Mouse (Mus musculus): ENCODE data around the gene Rbms1.

Gene Rbms1

DNA sequence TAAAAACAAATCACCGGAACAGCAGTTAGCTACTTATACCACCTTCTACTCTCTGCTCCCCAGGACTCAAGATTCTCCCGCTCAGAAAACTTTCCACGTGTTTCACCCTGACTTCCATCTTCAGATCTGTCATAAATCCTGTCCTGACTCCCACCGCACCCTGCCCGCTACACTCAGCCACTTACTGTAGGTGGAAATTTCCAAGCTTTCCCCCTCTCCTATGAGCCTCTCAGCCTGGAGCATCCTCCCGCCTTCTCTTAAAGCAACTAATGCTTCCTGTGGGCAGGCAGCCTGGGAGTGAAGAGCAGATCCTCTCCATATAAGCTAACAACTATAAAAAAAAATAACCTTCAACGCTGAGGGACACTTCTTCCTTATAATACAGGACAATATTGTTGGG, 44.6 kb downstream of the Rbms1 start:
- DNase-seq (ENCODE audit: low spot score), result no peak

DNA sequence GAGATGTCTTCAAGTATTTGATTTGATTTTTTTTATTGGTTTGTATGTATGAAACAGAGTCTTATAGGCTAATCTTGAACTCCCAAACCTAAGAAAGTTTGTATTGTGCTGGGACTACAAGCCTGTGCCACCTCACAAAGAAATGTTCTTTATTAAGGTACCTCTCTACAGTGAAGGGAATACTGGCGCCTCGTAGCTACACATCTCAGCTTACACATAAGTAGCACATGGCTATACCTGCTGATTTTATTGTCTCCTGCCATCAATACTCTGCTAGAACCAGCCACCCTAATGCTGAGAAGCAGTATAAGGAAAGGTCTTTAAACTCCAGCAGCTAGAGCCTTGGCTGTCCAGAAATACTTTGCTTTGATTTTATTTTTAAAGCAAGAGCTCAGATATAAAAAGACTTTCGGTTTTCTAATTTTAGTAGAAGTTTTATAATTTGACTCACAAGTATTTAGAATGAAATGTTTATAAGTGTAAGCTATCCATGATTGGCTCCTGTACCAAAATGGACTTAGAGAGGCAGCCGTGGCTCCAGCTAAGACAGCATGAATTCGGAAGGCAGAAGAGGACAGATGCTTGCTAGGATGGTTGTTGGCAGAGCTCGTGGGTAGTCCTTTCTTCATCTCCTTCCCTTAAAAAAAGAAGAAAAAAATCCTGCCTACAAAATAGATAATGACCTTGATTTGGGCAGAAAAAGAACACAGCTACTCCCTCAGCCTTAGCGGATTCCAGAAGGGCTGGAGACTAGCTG, 48.3 kb downstream of the Rbms1 start:
- no peak for DNase-seq (ENCODE audit: low spot score)

DNA sequence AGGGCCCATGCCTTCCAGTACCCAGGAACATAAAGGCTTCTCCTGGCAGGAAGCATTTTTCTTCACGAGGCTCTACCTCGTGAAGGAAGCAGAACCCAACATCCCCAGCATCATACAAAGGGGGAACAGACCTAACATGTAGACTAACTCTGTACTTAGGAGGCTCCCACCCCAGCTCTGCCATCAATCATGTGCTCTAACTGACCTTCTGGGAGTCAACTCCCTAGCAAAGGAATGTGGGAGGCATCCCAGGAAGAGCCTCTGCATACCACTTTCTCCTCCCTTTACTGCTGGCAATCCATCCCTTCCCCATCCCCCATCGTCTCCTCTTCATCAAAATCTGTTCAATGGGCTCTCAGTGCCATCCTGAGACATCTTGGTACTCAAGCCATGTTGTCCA, 49.7 kb downstream of the Rbms1 start:
- DNase-seq (ENCODE audit: low spot score), result no peak

DNA sequence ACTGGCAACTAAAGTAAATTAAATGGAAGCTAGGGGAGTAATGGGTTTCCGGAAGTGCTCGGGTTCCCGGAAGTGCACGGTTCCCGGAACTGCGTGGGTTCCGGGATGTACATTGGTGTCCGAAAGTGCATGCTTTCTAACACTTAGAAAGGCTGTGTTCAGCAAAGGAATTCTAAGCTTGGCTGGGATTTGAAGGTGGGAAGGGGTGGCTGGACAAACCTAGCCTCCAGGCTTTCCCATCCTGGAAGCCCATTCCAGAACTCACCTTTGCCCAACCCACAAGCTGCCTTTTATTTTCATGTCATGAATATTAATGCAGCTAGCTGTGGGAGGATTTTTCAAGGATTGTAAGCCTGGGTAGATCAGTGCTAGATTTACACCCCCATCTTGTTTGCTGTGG, 51.3 kb downstream of the Rbms1 start:
- no peak for DNase-seq (ENCODE audit: low spot score)

DNA sequence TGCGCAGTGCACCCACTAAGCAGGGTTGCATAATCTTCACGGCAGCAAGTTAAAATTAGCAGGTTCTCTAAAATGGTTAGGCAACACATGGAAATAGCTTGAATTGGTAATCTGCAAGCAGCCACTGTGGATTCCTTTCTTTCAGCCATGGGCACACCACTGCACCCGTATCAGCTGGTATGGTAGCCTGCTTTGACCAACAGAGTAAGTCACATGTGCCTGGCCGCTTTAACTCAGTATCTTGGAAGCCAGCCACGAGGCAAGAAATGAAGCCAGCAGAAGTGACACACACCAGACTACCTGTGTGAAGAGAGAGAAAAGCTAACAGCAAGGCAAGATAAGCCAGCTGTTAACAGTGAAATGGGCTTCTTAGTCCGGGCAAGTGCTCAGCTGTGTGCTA, 52.2 kb downstream of the Rbms1 start:
- peak; percentile 75 for DNase-seq (ENCODE audit: low spot score)

DNA sequence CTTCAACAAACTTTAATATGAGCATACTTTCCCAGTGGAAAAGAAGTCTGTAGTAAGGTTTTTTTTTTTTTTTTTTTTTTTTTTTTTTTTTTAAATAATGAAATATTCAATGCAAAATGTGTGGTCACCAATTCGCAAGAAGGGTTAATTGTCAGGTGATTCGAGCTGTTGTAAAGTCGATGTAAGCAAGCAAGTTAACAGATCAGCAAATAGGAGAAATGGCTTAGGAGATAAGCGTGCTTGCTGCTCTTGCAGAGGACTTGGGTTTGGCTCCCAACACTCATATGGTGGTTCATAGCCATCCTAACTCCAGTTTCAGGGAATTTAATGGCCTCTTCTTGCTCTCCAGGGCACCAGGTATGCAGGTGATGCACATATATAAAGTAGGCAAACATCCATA, 54.4 kb downstream of the Rbms1 start:
- no peak for DNase-seq (ENCODE audit: low spot score)

DNA sequence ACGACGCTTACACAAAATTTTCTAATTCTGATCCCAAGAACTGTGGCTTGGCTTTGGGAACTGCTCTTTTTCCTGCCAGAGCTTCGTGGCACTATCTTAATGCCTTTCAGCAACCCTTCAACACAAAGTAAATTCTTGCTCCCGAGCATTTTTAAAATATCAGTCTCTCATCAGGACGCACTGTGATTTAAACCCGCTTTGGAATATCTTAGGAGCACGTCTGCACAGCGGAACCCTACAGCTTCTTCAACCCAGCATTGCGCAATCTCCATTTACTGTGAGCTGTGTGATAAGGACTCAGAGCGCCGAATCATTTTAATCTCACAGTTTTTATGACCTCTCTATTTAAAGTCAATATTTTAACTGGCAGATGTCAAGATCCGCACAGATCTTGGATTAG, 54.9 kb downstream of the Rbms1 start:
- DNase-seq (ENCODE audit: low spot score), result no peak

DNA sequence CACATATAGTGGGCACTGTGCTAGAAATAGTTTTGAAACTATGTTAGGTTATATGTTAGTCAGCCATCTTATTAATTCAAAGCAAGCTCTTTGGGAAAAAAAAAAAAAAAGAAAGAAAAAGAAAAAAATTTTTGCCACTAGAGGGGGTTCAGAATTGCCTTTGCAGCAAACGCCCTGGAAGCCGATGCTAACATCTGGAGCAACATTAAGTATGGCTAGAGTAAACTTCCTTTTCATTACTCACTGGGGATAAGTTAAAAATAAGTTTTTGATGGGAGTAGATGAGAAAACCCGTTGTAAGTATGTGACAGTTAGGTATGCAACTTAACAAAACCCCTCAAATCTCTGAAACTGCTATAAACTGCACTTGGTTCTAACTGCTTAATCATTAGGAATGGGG, 57.7 kb downstream of the Rbms1 start:
- peak; percentile 41 for DNase-seq (ENCODE audit: low spot score)

DNA sequence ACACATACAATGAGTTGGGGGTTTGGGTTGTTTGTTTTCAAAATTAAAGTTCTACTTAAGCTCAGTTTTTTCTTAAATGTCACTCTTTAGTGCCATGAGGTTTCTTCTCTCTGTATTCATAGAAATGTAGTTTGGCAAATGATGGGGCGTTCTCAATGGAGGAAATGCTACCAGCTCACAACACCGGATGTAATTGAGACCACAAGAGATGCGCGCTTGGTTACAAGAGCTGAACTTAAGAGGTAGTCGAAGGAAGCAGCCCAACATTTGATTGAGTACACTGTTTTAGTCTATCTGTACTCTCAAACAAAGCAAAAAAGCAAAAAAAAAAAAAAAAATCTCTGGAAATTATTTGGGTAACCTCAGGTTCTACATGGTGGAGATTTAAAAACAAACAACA, 58.9 kb downstream of the Rbms1 start:
- no peak for DNase-seq (ENCODE audit: low spot score)

DNA sequence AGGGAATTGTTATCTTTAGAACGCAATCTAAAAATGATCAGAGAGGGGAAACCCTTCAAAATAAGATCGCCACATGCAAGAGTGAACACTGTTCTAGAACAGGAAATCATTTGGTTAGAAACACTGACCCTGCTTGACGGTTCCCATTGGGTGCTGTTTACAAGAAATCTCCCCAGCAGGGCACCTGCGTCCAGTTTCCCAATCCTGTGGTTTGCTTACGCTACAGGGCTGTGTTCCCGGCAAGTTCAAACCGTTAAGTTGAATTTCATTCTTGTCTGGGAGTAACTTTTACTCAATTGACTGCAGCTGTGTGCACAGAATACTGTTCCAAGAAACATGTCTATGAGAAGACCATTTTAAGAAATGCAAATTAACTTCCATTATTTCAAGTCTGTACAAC, 59.5 kb downstream of the Rbms1 start:
- peak; percentile 54 for DNase-seq (ENCODE audit: low spot score)

DNA sequence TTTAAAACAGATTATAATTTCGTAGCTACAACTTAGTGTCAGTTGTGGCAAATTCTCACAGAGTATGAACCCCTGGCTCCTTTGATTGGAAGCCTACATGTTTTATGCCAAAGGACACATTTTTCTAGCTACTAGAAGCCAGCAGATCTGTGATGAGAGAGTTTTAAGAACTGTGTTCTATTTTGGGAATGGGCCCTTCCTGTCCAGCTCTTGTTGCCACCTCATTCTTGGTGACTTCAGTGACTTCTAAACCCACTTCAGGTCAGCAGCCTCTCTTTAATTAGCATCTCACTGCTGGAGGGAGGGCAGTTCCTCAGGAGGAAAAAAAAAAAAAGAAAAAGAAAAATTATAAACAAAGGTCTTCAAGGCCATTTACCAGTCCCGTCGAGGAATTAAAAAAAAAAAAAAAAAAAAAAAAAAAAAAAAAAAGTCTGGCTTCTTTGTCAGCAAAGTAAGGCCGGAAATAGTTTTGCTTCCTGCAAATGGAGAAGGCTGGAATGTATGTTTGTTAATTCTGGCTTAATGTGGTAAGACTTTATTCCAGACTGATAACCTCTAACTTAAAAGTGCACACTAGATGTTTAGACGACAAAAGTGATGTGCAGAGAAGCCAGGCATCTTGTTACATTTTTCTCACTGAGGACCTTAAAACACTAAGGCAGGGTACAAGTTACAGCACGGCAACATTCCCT, 60.4 kb downstream of the Rbms1 start:
- no peak for DNase-seq (ENCODE audit: low spot score)

DNA sequence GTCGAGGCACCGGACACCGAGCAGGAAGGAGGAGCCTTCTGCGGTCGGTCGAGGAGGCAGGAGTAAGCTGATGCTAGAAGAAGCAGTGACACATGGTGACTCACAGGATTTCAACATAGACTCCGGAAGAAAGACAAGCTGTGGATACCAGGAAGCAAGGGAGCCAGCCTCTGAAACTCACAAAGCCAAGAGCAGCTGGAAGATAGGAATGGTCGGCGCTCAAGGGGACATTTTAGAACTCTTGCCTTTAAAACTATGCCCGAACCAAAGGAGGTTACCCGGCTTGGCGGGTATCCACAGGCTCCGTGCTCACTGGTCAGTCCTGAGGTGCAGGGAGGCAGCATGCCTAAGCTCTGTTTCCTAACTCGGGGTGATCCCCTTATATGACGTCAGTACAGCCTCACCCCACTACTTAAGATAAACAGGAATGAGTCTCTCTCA, 61.5 kb downstream of the Rbms1 start:
- DNase-seq (ENCODE audit: low spot score), result peak; percentile 85

DNA sequence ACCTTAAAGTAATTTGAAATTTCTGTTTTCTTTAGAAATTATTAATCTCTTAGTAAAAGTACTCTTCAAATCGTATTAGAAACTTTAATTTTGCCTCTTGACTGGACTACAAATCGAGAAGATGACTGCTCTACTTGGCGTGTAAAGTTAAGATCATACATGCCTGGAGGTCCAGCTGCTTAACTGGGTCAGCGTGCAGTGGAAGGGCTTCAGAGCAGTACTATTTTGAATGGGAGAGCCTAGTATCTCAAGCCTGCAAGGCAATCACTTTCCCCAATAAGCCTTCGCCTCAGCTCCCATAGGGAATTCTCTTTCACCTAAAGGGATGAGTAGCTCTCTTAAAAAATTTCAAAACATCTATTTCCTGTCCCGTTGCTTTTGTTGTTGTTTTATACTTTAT, 62.0 kb downstream of the Rbms1 start:
- no peak for DNase-seq (ENCODE audit: low spot score)

DNA sequence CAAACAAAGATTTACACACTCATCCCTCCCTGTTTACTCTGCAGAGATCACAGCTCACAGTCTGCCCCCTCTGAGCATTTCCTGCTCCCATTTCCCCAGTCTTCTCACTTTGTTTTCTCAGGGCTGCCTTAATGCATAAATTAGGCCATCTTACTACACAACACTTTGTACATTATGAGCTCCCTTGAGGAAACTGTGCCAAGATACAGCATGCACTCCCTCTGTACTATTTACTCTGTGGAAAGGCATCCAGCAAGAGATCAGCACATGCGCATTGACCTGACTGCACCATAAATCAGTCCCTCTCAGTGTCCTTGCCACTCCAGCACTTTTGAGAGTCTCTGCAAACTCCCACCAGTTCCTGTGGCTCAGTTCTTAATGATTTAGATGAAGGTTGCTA, 70.0 kb downstream of the Rbms1 start:
- DNase-seq (ENCODE audit: low spot score), result peak; percentile 47

DNA sequence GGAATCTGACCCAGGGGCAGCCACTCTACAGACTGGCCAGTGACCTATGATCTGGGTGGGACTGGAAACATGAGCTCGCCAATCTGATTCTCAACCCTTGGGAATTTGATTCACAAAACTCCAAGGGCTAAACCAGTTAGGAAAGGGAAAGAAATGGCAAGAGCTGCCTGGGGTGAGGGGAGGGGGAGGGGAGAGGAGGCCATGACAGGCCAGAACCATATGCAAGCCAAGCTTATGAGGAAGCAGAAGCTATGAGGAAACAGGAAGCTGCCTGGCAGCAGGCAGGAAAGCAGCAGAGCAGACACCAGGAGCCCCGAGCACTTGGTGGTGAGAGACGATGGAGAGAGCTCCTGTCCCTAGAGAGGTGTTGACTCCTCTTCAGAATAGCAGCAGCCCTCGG, 79.1 kb downstream of the Rbms1 start:
- DNase-seq (ENCODE audit: low spot score), result peak; percentile 50

DNA sequence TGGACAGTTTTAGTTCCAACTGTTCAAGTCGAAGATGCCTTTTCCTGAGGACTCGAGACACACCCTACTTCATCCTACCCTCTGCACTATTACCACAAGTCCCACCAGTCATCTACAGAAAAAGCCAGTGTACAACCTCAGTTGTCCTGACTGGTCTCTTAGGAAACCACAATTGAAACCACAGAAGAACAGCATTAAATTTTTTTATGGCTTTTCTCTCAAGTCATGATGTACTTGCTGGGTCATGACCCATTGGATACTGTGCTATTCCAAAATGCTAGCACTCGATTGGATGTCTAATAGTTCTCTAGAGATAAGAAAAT, 80.0 kb downstream of the Rbms1 start:
- DNase-seq (ENCODE audit: low spot score), result no peak

DNA sequence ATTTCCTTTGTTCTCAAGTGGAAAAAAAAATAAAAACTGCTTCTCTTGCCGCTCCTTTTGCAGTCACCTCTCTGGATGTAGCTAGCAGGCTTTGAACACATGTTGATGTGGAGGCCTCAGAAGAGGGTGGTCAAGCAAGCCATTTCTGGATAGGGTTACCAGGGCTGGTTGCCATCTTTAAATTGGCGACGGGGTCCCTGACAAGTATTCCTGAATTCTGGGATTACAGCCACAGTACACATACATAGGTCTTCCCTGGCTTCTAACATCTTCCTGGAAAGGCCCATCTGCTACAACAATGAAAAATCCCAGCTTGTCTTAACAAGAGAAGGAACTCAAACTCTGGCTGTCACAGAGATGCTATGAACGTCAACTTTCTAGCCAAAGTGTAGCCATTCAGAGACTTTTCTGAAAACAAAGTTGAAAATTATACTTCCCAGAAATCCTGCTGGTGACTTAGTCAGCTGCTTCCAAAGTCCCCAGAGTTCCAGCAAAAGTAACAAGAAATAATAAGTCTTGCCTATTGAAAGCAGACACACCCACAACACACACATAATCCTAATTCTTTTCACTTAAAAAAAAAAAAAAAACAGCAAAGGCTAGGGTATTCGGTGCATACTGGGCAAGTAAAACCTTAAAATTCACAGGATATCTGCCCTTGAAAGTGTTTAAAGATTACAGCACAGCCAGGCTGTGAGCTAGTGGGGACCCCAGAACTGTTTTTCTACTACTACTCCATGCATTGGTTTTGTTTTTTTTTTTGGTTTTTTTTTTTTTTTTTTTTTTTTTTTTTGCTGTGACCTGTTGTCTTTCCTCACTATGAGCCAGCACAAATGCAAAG, 80.6 kb downstream of the Rbms1 start:
- DNase-seq (ENCODE audit: low spot score), result no peak

DNA sequence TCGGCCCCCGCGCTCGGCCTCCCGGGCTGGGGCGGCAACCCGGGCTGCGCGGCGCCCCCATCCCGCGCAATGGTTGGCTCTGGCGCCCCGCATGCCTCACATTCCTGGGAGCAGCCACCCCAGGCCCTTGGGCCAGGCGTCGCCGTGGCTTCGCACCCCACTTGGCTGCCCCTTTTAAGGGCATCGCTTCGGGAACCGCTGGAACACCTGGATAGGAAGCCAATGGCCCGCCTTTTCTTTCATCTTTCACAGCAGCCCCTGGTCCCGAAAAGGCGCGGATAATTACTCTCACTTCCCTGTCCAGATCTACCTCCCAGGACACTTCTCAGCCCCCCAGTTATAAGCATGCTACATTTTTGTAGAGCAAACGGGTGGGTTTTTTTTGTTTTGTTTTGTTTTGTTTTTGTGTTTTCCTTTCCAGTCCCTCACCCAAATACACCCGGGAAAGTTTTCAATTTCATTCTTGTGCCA, 81.4 kb downstream of the Rbms1 start:
- DNase-seq (ENCODE audit: low spot score), result no peak

DNA sequence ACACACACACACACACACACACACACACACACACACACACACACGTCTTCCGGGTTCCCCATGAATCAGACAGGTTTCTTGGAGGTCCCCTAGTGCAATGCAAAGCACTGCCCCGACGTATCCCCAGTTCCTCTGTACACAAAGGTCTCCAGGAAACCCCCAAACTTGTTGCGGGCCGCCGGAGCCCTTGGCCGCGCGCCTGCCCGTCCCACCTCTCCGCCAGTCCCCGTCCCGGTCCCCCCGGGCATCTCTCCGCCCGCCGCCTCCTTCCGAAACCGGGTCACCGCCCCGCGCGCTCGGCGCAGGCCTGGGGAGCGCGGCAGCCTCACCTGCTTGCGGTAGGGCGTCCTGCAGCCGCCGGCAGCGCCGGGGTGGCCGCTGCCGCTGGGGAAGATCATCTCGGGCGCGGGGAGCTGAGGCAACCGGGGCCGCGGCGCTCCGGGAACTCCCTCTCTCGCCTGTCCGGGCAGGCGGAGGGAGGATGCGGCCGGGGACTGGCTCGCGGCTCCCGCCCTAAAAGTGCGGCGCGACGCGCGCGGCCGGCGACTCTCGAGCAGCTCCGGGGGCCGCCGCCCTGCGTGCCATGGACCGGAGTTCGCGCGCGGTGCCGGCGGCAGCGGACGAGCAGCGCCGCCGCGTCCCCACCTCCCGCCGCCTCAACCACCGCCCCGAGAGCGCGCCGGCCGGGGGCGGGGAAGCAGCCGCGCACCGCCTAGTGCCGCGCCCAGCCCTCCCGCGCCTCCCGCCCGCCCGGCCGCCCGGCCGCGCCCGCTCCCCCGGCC, 82.0 kb downstream of the Rbms1 start:
- peak; percentile 84 for DNase-seq (ENCODE audit: low spot score)

DNA sequence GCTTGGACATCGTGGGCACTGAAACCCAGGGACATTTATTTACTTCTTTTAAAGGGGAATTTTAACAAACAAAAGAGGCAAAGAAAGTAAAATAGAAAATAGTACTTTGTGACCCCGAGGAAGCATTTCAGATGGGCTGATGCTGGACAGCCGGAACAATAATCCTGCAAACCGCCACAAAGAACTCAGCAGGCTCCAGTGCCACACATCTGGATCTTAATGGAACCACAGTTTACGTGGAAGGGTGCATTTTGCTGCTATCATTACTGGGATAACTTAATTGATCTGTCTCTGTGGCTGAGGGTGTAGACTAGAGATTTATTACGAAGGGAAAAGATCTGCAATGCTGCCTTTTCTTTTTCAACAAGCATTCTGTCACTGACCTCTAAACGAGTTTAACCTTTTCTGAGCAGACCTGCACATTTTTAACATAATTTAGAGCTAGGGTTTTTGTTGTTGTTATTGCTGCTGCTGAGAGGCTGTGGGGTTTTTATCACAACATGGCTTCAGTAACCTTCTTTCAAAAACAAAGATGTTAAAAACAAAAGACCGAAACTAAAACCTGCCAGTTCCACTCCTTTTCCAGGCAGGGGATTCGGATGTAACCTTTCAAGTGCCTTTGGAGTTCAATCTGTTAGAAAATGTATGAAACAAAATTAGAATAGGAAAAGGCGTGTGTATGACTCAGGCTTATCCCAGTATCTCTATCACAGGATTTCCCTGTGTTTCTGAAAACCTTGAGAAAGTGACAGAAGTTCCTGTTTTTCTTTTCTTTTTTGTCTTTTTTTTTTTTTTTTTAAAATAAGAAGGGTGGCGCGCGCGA, 82.8 kb downstream of the Rbms1 start:
- DNase-seq (ENCODE audit: low spot score), result no peak

DNA sequence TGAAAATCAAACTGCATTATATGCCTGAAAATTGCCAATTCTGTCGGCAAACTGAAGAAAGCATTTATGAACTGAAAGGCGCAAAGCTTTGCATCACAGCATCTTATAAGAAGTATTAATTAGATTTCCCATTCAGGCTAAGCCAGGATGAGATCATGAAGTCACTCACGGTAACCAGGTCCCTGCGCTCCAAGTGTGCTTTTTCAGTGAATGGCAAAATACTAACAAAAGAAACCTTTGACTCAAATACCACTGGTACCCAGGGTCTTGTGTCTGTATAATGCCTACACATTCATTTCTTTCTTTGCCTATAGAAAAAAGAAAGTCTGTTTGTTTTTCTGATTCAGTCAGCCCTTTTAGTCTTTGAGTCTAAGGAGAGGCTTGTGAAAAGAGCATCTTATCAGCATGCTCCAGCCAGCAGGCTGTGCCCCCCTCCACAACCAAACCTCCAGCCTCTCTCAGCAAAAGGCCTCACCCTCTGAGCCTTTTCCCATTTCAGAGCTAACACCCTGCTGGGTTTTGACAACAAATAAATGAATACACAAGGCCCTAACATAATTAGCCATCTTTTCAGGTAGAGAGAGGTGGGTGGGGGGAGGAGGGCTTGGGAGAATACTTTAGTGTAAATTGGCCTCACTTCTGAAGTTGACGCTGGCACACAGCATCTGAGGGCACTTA, 83.7 kb downstream of the Rbms1 start:
- DNase-seq (ENCODE audit: low spot score), result no peak
